Mouse (Mus musculus) lung, embryonic 14.5 days (tissue): ENCODE results near the gene Rdx. TPM values are rescaled to one million over a fixed set of nuclear protein-coding genes. Genes with fewer than 3 reads are reported as not detected.

ENCODE experiments used
- ATAC-seq: fragments of 200-750 bp; cut with Nextera tagmentation; 2 replicates; pipeline ENCODE4 v1.8.0; 2017; ENCODE audit warnings: mild to moderate bottlenecking, moderate TSS enrichment, moderate library complexity; ENCODE audit not compliant: insufficient read depth
- DNase-seq: peaks from one replicate; pipeline ENCODE4 v3.0.0-alpha.2; 2015
- H3K27ac ChIP-seq: fragments of 300-500 bp; sonication (generic); 2 replicates; pipeline ENCODE4 v1.5.1; 2014; ENCODE audit warnings: low read depth, mild to moderate bottlenecking, moderate library complexity
- H3K27me3 ChIP-seq: fragments of 300-500 bp; sonication (generic); 2 replicates; pipeline ENCODE4 v1.6.1; 2014; ENCODE audit warnings: low read length, control low read depth; ENCODE audit not compliant: insufficient read depth
- H3K36me3 ChIP-seq: fragments of 300-500 bp; sonication (generic); 2 replicates; pipeline ENCODE4 v1.6.1; 2014; ENCODE audit warnings: control low read depth; ENCODE audit not compliant: insufficient read depth
- H3K4me1 ChIP-seq: fragments of 300-500 bp; sonication (generic); 2 replicates; pipeline ENCODE4 v1.6.1; 2014; ENCODE audit warnings: antibody characterized with exemption, control low read depth; ENCODE audit not compliant: insufficient read depth
- H3K4me2 ChIP-seq: fragments of 300-500 bp; sonication (generic); 2 replicates; pipeline ENCODE4 v1.6.1; 2014; ENCODE audit warnings: mild to moderate bottlenecking
- H3K4me3 ChIP-seq: fragments of 300-500 bp; sonication (generic); 2 replicates; pipeline ENCODE4 v1.5.1; 2014; ENCODE audit warnings: low read depth, low read length
- H3K9ac ChIP-seq: fragments of 300-500 bp; sonication (generic); 2 replicates; pipeline ENCODE4 v1.6.1; 2014
- H3K9me3 ChIP-seq: fragments of 300-500 bp; sonication (generic); 2 replicates; pipeline ENCODE4 v1.6.1; 2016; ENCODE audit warnings: low read depth, low read length, control low read depth
- CTCF ChIP-seq: IDR thresholded peaks from 2 replicates; pipeline ENCODE4 v1.5.1; 2016; ENCODE audit warnings: antibody characterized with exemption, low read depth
- WGBS: fragments of 180-500 bp; shearing (Covaris S2); extraction: QIAGEN DNeasy Blood & Tissue Kit; methylation state at CpG from one replicate; pipeline ENCODE4 v1.1.7; 2014; 5-methylcytosine and 5-hydroxymethylcytosine counted together
- microRNA-seq: library from miRNA; unstranded; fragments of <30 nt; microRNA quantifications from one replicate; pipeline ENCODE4, GENCODE M21; 2016; ENCODE audit warnings: borderline number of aligned reads
- polyA plus RNA-seq: library from polyadenylated mRNA; unstranded; fragments of >200 nt; fragmentation: Nextera tagmentation; extraction: Ambion mirVana; gene quantifications from 2 replicates; pipeline ENCODE4 v1.2.1, GENCODE M21; 2014

Rdx gene
- polyA plus RNA-seq, 1 experiment from 2014 or later, result 168 TPM

DNA sequence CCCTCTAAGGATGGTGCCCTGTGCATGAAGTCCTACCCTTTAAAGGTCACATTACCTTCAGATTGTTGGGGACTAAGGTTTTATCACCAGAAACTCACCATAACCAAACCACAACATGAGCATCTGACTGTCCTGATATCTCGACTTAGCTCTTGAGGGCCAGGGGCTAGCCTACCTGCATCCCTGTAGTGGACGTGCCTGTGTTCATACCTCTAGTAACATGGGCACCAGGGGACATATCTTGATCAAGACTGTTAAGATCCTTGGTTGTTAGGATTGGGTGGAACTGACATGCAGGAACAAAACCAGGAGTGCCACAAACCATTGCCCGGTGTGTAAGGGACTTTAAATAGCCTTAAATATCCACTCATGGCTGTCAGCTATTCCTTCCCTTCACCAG lies 60.2 kb downstream of the Rdx start:
- WGBS, result 95% methylated on average over 3 of the region's 3 CpGs
- no peak overlapping the region for H3K4me3 ChIP-seq
- H3K36me3 ChIP-seq, result no peaks in the 10 kb centered on the region
- no peak overlapping the region for H3K4me2 ChIP-seq
- DNase-seq (no peak), ATAC-seq (no peak)
- H3K27ac ChIP-seq, result no peak overlapping the region
- no peak overlapping the region for H3K9ac ChIP-seq
- H3K27me3 ChIP-seq, result no peaks in the 10 kb centered on the region
- H3K9me3 ChIP-seq, result no peaks in the 10 kb centered on the region
- no peaks in the 10 kb centered on the region for H3K4me1 ChIP-seq
- TF ChIP-seq CTCF, result no peak

DNA sequence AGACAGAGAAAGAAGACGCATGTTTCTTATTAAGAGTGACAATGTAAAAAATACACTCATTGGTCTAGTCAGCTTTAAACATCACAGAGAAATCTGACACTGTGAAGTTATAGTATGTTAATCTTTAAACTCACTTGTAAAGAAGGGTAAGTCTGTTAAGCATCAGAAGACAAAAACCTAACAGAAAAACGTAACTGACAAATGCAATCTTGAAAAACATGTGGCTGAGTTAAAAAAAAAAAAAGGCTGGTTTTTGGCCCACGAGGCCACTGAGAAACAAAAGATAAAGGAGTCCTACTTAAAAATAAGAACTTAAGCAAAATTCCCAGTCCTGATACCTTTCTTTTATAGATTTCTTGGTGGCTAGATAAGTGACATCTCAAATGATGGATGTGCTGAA lies 63.8 kb downstream of the Rdx start:
- H3K27me3 ChIP-seq, result no peaks in the 10 kb centered on the region
- no peak overlapping the region for H3K4me3 ChIP-seq
- H3K4me2 ChIP-seq, result no peak overlapping the region
- TF ChIP-seq CTCF, result no peak
- DNase-seq (no peak), ATAC-seq (no peak)
- no peak overlapping the region for H3K27ac ChIP-seq
- H3K9ac ChIP-seq, result no peak overlapping the region
- no peaks in the 10 kb centered on the region for H3K9me3 ChIP-seq
- H3K4me1 ChIP-seq, result no peaks in the 10 kb centered on the region
- peaks cover 13% of the 10 kb centered on the region; the same call in 1 of the 2 replicates for H3K36me3 ChIP-seq
- 61% methylated on average over 3 of the region's 3 CpGs for WGBS

DNA sequence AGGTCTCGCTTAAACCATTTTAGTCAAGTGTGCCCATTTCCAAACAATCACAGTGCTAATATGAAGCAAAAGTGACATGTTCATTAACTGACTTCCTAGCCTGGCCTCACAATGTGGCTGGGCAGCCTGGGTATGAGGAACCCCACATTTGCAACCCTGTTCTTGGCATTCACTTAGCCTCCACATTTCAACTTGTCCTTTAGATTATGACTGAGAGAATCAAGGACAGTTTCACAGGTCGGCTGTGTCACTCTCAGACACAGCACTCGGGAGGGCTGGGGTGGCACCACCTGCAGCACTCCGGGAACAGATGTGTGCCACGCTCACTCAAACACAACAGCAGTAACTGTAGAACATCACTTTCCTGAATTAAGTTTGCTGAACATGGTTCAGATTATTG lies 66.1 kb downstream of the Rdx start:
- Histone ChIP-seq H3K9ac (no peak overlapping the region), H3K4me3 (no peak overlapping the region), H3K27ac (no peak overlapping the region), H3K4me2 (no peak overlapping the region), H3K36me3 (peaks cover 26% of the 10 kb centered on the region; the same call in 1 of the 2 replicates), H3K4me1 (no peaks in the 10 kb centered on the region), H3K9me3 (no peaks in the 10 kb centered on the region), H3K27me3 (no peaks in the 10 kb centered on the region)
- no peak for DNase-seq
- no peak for ATAC-seq
- WGBS, result 87% methylated on average over 5 of the region's 5 CpGs
- no peak for TF ChIP-seq CTCF

DNA sequence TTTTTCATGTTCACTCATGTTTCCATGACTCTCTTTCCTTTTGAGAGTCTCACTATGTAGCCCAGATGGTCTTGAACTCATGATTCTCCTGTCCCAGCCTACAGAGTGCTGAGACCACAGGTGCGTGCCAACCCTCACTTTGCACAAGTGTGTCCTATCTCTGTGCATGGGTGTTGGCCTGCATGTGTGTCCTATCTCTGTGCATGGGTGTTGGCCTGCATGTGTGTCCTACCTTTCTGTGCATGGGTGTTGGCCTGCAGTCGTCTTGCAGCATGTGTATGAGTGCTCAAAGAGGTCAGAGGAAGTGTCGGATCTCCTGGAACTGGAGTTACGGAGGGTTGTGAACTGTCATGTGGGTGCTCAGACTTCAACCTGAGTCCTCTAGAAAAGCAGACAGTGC lies 72.2 kb downstream of the Rdx start:
- Histone ChIP-seq H3K4me3 (no peak overlapping the region), H3K9ac (no peak overlapping the region), H3K4me2 (no peak overlapping the region), H3K27me3 (no peaks in the 10 kb centered on the region), H3K9me3 (no peaks in the 10 kb centered on the region), H3K27ac (no peak overlapping the region), H3K36me3 (peaks cover 36% of the 10 kb centered on the region; the same call in 1 of the 2 replicates), H3K4me1 (no peaks in the 10 kb centered on the region)
- no peak for TF ChIP-seq CTCF
- 82% methylated on average over 4 of the region's 4 CpGs for WGBS
- DNase-seq (no peak), ATAC-seq (no peak)

DNA sequence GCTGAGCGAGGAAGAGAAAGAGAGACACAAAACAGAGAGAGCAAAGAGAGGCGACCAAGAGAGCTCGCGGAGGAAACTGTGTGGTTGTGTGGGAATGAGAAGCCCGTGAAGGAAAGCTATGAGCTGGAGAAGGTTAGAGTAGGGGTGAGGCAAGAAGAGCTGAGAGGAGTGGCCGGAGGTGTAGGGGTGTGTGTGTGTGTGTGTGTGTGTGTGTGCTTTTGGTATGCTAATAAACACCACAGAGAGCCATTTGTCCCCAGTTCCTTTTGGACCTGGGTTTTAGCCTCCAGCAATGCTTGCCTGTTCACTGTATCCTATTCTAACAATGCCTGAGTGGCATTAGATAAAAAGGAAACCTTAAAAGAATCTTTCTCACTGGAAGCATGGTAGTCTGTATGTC lies 78.3 kb downstream of the Rdx start:
- Histone ChIP-seq H3K36me3 (peaks cover 9% of the 10 kb centered on the region; the same call in 1 of the 2 replicates), H3K9me3 (no peaks in the 10 kb centered on the region), H3K4me2 (no peak overlapping the region), H3K9ac (no peak overlapping the region), H3K27me3 (no peaks in the 10 kb centered on the region), H3K4me3 (no peak overlapping the region), H3K4me1 (no peaks in the 10 kb centered on the region), H3K27ac (no peak overlapping the region)
- no peak for TF ChIP-seq CTCF
- WGBS, result 95% methylated on average over 6 of the region's 6 CpGs
- no peak for ATAC-seq
- DNase-seq, result no peak

DNA sequence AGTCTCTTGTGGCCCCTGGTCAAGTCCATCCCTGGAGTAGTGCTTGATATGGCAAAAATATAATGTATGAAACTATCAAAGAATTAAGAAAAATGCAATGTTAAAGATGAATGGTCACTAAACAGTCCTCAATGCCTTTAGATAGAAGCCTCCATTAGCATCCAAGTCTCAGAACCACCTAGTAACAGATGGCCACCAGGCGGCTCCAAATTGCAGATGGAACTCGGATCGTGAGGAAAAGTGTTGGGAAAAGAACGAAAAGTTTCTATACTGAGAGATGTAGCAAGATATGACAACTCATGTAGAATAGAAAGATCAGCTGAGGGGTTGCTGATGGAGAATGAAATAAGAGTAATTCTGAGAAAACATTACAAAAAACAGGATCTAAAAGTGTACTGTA lies 83.4 kb downstream of the Rdx start:
- WGBS, result 57% methylated on average over 4 of the region's 4 CpGs
- Histone ChIP-seq H3K27me3 (no peaks in the 10 kb centered on the region), H3K4me1 (no peaks in the 10 kb centered on the region), H3K9ac (no peak overlapping the region), H3K9me3 (no peaks in the 10 kb centered on the region), H3K36me3 (peaks cover 4% of the 10 kb centered on the region; the same call in 1 of the 2 replicates), H3K4me2 (no peak overlapping the region), H3K4me3 (no peak overlapping the region), H3K27ac (no peak overlapping the region)
- peak; percentile 50 for TF ChIP-seq CTCF
- peak; percentile 60 for DNase-seq
- no peak for ATAC-seq

DNA sequence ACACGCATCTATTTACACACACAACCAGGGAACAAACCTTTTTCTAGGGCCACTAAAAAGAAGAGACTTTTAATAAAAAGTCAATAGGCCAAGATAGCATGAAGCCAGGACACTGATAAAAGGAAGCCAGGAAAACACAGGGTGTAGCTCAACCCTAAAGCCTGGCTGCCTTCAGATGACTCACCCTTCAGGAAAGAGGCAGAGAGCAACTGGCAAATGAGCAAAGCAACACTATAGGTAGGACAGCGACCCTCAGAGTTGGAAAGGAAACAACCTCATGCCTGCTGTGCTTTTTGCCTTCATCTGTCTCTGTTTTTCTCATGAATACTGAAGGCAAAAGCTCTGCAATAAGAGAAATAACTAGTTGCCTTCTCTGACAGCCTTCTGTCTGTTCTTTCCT lies 85.8 kb downstream of the Rdx start:
- H3K4me3 ChIP-seq, result no peak overlapping the region
- no peaks in the 10 kb centered on the region for H3K4me1 ChIP-seq
- no peaks in the 10 kb centered on the region for H3K36me3 ChIP-seq
- no peak for TF ChIP-seq CTCF
- no peak overlapping the region for H3K9ac ChIP-seq
- H3K9me3 ChIP-seq, result no peaks in the 10 kb centered on the region
- no peak overlapping the region for H3K4me2 ChIP-seq
- H3K27me3 ChIP-seq, result no peaks in the 10 kb centered on the region
- 72% methylated on average over 2 of the region's 2 CpGs for WGBS
- ATAC-seq (no peak), DNase-seq (no peak)
- no peak overlapping the region for H3K27ac ChIP-seq

Small RNAs within 50 kb of the gene (microRNA-seq; reads per million reads assigned to microRNA genes)
- gene Gm27686, result not detected
- not detected for gene Mir6244

Other genes starting within 250 kb of the Rdx start
- 98.5 and 101 TPM in 2 replicates for gene Fdx1, start 83.6 kb upstream of the Rdx start, polyA plus RNA-seq
- 4.5 and 4.7 TPM in 2 replicates for gene Zc3h12c, start 121.4 kb downstream of the Rdx start, polyA plus RNA-seq